Mouse (Mus musculus) small intestine, adult 2 months (tissue): ENCODE data around the gene Cep128. TPM values are rescaled to one million over a fixed set of nuclear protein-coding genes. Genes with fewer than 3 reads are reported as not detected.

ENCODE experiments used
- H3K27ac ChIP-seq: fragments of 200-500 bp; 2 replicates; pipeline ENCODE4 v1.5.1; 2012; ENCODE audit warnings: low read depth, low read length, control low read depth, inconsistent platforms; ENCODE audit not compliant: insufficient read depth
- H3K27me3 ChIP-seq: fragments of 200-500 bp; 2 replicates; pipeline ENCODE4 v1.6.1; 2012; ENCODE audit warnings: mild to moderate bottlenecking, moderate library complexity, low read length, inconsistent platforms; ENCODE audit not compliant: control insufficient read depth, insufficient read depth
- H3K36me3 ChIP-seq: fragments of 200-500 bp; 2 replicates; pipeline ENCODE4 v1.6.1; 2012; ENCODE audit warnings: mild to moderate bottlenecking, low read length, control low read depth, inconsistent platforms; ENCODE audit not compliant: control insufficient read depth, insufficient read depth
- H3K4me1 ChIP-seq: fragments of 200-500 bp; 2 replicates; pipeline ENCODE4 v1.6.1; 2012; ENCODE audit warnings: low read length, inconsistent platforms, mixed read lengths; ENCODE audit not compliant: control insufficient read depth, insufficient read depth, insufficient read length
- H3K4me3 ChIP-seq: fragments of 200-500 bp; 2 replicates; pipeline ENCODE4 v1.5.1; 2012; ENCODE audit warnings: low read depth, mild to moderate bottlenecking, control low read depth, inconsistent platforms, low read length, moderate library complexity
- CTCF ChIP-seq: fragments of 200-500 bp; IDR thresholded peaks from 2 replicates; pipeline ENCODE4 v1.5.1; 2012; ENCODE audit warnings: low read depth, mild to moderate bottlenecking, control low read depth, inconsistent platforms, low read length, moderate library complexity, mixed read lengths; ENCODE audit not compliant: insufficient replicate concordance, insufficient read length; ENCODE audit errors: extremely low read depth
- POLR2A ChIP-seq: fragments of 200-500 bp; IDR thresholded peaks from 2 replicates; pipeline ENCODE4 v1.6.1; 2012; ENCODE audit warnings: low read depth, mild to moderate bottlenecking, control low read depth, inconsistent platforms, low read length, moderate library complexity
- WGBS: fragments of 180-500 bp; shearing (Covaris S2); methylation state at CpG from one replicate; pipeline ENCODE4 v1.1.7; 2018; 5-methylcytosine and 5-hydroxymethylcytosine counted together
- polyA plus RNA-seq: library from polyadenylated mRNA; depleted of rRNA; stranded (reverse); fragments of >200 nt; gene quantifications from 2 replicates; pipeline ENCODE4 v1.2.3, GENCODE M21; 2012

Cep128 gene
- polyA plus RNA-seq, 1 experiment = 0.95 TPM

DNA sequence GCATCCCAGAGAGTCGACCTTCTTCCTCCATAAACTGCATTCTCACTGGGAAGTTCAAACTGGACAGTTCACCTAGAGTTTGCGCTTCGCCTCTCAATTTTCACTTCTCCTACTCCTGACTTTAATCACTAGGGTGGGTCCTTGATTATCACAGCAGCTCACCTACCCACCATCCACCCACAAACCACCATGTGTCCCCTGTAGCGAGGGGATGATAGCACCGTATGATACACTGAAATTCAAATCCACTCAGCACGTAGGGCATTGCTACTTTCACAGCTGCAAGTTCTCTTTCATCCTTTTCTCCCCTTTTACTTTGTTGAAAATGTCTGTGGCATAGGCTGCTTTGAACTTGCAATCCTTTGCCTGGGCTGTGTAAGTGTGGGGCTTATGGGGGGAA lies 371.2 kb downstream of the Cep128 start:
- TF ChIP-seq POLR2A (no peak), CTCF (no peak)
- no peak overlapping the region for H3K27ac ChIP-seq
- H3K4me3 ChIP-seq = no peak overlapping the region
- 82% methylated on average over 6 of the region's 6 CpGs for WGBS
- H3K4me1 ChIP-seq = no peaks in the 10 kb centered on the region
- H3K27me3 ChIP-seq = no peaks in the 10 kb centered on the region
- H3K36me3 ChIP-seq = no peaks in the 10 kb centered on the region

GRCm38 (mm10) chr12:91012184-91012583 lies 372.0 kb downstream of the Cep128 start:
- no peaks in the 10 kb centered on the region for H3K4me1 ChIP-seq
- WGBS = 71% methylated on average over 4 of the region's 4 CpGs
- H3K4me3 ChIP-seq = no peak overlapping the region
- no peak overlapping the region for H3K27ac ChIP-seq
- no peaks in the 10 kb centered on the region for H3K27me3 ChIP-seq
- no peaks in the 10 kb centered on the region for H3K36me3 ChIP-seq
- TF ChIP-seq POLR2A = no peak
- no peak for TF ChIP-seq CTCF

GRCm38 (mm10) chr12:91008736-91009135 lies 375.5 kb downstream of the Cep128 start:
- no peaks in the 10 kb centered on the region for H3K27me3 ChIP-seq
- WGBS = 78% methylated on average over 5 of the region's 5 CpGs
- TF ChIP-seq CTCF (no peak), POLR2A (no peak)

GRCm38 (mm10) chr12:91008170-91008569 lies 376.0 kb downstream of the Cep128 start:
- WGBS = 72% methylated on average over 3 of the region's 3 CpGs
- no peak for TF ChIP-seq CTCF
- no peak for TF ChIP-seq POLR2A
- H3K4me3 ChIP-seq = no peak overlapping the region

More at GRCm38 (mm10) chr12:91008736-91009135, 375.5 kb downstream of the Cep128 start:
- Histone ChIP-seq H3K4me3 (no peak overlapping the region), H3K27ac (no peak overlapping the region), H3K4me1 (no peaks in the 10 kb centered on the region), H3K36me3 (no peaks in the 10 kb centered on the region)

DNA sequence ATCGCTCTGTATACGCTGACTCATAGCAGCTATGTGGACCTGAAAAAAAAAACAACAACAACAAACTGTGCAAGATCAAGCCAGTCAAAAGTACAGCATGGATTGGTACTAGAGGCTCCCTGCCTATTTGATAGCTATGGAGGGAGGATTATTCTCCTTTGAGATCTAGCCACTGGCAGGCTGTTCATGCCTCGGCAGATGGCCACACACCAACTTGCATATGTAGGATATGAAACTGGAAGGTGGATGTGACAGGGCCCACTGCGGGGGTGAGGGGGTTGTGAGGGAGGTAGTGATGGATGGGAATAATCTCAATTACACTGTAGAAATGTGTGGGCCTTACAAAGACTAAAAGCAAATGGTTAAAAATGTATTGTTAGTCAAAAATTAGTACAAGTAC lies 386.7 kb downstream of the Cep128 start:
- Histone ChIP-seq H3K36me3 (no peaks in the 10 kb centered on the region), H3K4me1 (no peaks in the 10 kb centered on the region), H3K27me3 (no peaks in the 10 kb centered on the region), H3K4me3 (no peak overlapping the region), H3K27ac (no peak overlapping the region)
- TF ChIP-seq POLR2A = no peak
- no peak for TF ChIP-seq CTCF
- WGBS = 92% methylated on average over 4 of the region's 4 CpGs

More at GRCm38 (mm10) chr12:91008170-91008569, 376.0 kb downstream of the Cep128 start:
- no peak overlapping the region for H3K27ac ChIP-seq
- no peaks in the 10 kb centered on the region for H3K36me3 ChIP-seq
- H3K27me3 ChIP-seq = no peaks in the 10 kb centered on the region
- H3K4me1 ChIP-seq = no peaks in the 10 kb centered on the region

DNA sequence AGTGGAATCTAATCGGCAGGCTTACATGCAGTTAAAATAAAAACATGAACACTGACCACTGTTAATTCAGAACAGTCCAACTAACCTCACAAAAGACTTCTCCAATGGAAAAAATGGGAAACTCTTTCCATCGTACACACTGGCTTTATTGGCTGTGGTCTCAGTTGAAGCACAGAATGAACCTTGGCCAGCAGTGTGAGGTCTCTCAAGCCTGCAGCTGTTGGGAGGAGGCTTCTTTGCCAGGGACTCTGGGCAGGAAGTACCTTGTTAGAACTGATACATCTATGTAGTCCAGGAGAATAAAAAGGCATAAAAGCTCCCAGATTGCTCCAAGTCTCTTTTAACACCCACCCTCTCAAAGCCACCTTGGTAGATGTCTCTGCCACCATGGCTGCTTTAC lies 390.9 kb downstream of the Cep128 start:
- TF ChIP-seq POLR2A (no peak), CTCF (no peak)
- H3K36me3 ChIP-seq = no peaks in the 10 kb centered on the region
- H3K4me1 ChIP-seq = no peaks in the 10 kb centered on the region
- no peaks in the 10 kb centered on the region for H3K27me3 ChIP-seq
- H3K27ac ChIP-seq = no peak overlapping the region
- no peak overlapping the region for H3K4me3 ChIP-seq
- 72% methylated on average over 2 of the region's 2 CpGs for WGBS

DNA sequence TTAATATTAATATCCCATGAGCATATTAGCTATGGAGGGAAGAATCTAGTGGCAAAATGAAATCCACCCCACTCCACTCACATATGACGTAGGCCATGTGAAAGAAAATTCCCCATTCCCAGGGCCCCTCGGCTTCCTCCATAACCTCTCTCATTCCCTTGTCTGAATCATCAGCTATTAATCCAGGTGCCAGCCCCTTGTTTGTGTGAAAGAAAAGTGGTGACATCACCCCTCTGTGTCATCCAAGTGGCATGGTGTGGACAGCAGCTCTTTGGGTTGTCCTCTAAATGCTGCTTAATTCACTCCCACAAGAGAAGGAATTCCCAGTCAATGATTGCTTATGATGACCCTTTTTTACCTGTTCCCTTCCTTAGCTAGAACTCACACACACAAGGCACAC lies 396.4 kb downstream of the Cep128 start:
- no peak for TF ChIP-seq CTCF
- no peak for TF ChIP-seq POLR2A
- Histone ChIP-seq H3K4me1 (no peaks in the 10 kb centered on the region), H3K27me3 (no peaks in the 10 kb centered on the region), H3K36me3 (no peaks in the 10 kb centered on the region), H3K27ac (no peak overlapping the region), H3K4me3 (no peak overlapping the region)
- 84% methylated on average over 2 of the region's 2 CpGs for WGBS

DNA sequence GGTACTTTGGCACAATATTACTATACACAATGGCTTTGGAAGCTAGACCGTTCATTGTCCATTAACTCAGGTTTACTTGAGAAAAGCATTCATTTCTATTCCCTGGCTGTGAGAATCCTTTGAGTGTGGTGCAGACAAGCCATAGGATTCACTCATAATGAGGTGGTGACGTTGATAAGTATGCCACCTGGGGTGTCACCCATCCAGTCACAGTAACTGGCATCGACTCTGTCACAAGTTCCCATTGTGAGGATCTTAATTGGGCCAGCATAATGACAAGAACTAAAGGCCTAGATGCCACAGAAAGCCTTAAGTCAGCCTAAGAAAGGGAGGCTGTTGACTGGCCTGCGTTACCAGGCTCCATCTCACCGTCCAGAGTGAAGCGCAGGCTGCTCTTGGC lies 396.9 kb downstream of the Cep128 start:
- 89% methylated on average over 6 of the region's 6 CpGs for WGBS
- Histone ChIP-seq H3K36me3 (no peaks in the 10 kb centered on the region), H3K4me3 (no peak overlapping the region), H3K4me1 (no peaks in the 10 kb centered on the region), H3K27ac (no peak overlapping the region), H3K27me3 (no peaks in the 10 kb centered on the region)
- TF ChIP-seq CTCF = no peak
- no peak for TF ChIP-seq POLR2A
